Mouse (Mus musculus): ENCODE results near the gene Zbed4.

- peak; percentile 92 for TF ChIP-seq CTCF (IDR thresholded peaks at IDR 0.05; ENCODE audit: low read depth)
- no peak for TF ChIP-seq EP300 (IDR thresholded peaks at IDR 0.05; ENCODE audit: low read depth)
Observed at GRCm38 (mm10) chr15:88828800-88829705, 77.6 kb downstream of the Zbed4 start.
